Mouse (Mus musculus) kidney, adult 2 months (tissue): ENCODE measurements around the gene Adm.

Source experiments
- CTCF ChIP-seq: fragments of 200-500 bp; conservative IDR thresholded peaks from 2 replicates; pipeline ENCODE4 v1.5.1; 2011; ENCODE audit warnings: low read depth, mild to moderate bottlenecking, control low read depth, low read length, moderate library complexity, mixed read lengths; ENCODE audit not compliant: insufficient read depth, insufficient read length
- POLR2A ChIP-seq: fragments of 200-500 bp; IDR thresholded peaks from one replicate; pipeline ENCODE4 v1.6.1; 2011; ENCODE audit warnings: low read depth, low read length, control low read depth

DNA sequence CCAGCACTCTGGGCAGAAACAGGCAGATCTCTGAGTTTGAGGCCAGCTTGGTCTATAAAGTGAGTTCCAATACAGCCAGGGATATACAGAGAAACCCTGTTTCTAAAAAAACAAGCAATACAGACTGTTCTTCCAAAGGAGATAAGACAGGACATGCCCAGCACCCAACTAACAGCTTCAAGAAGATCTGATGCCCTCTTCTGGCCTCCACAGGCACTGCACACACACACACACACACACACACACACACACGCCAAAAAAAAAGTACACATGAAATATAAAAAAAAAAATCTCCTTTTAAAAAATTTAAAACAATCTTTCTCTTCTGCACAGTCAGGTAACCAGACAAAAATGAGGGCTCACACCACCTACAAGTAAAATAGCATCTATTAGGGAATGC is 20.6 kb upstream of the Adm start:
- TF ChIP-seq CTCF (no peak), POLR2A (no peak)
